Mouse (Mus musculus): ENCODE data around the gene Cavin4. TPM values are rescaled to one million over a fixed set of nuclear protein-coding genes. Genes with fewer than 3 reads are reported as not detected.

Cavin4 gene
- total RNA-seq, 2 experiments from 2014 or later: 108 to 118 TPM

Other genes starting within 250 kb of the Cavin4 start
- 1 to 10 TPM; 6.9 to 9.3 TPM for gene Tex10, start 190.1 kb upstream of the Cavin4 start, total RNA-seq (2021)
- gene Msantd3, start 123.6 kb upstream of the Cavin4 start, total RNA-seq (2021): 10 to 100 TPM; 18.2 to 19.6 TPM
- gene Tmeff1, start 78.3 kb upstream of the Cavin4 start, total RNA-seq (2021): 10 to 100 TPM; 10.7 TPM

All from heart, adult 18-20 months (tissue).